Mouse (Mus musculus): ENCODE results near the gene Fbxw17.
"Not testable (repeated sequence)": the region's sequence is repeated elsewhere in the genome, so short reads cannot be mapped to it uniquely, and the experiment has no call there.

- not testable (repeated sequence) for TF ChIP-seq E2F4 (IDR thresholded peaks at IDR 0.05; ENCODE audit: insufficient read depth); TCF12 (IDR thresholded peaks at IDR 0.05; ENCODE audit: insufficient read depth, poor library complexity, severe bottlenecking); SRF (IDR thresholded peaks at IDR 0.05; ENCODE audit: control insufficient read depth, insufficient read length, low read depth); POLR2A (IDR thresholded peaks at IDR 0.05; ENCODE audit: insufficient read length, low read depth); MYOD1 (IDR thresholded peaks at IDR 0.05; ENCODE audit: control insufficient read depth in 1 of 3, insufficient read length in 2 of 3, low read depth in 2 of 3); POLR2AphosphoS2 (IDR thresholded peaks at IDR 0.05; ENCODE audit: insufficient read length, low read depth)
Measured at GRCm38 (mm10) chr13:50460433-50460832, 42.8 kb downstream of the Fbxw17 start.

All from myocyte (in vitro differentiated cells).